Mouse (Mus musculus) cerebellum, adult (tissue): ENCODE data around the gene Mcm10.

Experiments
- ATAC-seq: cut with Nextera tagmentation; 2 replicates; pipeline ENCODE4 v1.9.2; 2017; ENCODE audit warnings: mild to moderate bottlenecking, moderate library complexity, mixed read lengths; ENCODE audit not compliant: insufficient number of reproducible peaks, low FRiP score, low TSS enrichment

Gene Mcm10

DNA sequence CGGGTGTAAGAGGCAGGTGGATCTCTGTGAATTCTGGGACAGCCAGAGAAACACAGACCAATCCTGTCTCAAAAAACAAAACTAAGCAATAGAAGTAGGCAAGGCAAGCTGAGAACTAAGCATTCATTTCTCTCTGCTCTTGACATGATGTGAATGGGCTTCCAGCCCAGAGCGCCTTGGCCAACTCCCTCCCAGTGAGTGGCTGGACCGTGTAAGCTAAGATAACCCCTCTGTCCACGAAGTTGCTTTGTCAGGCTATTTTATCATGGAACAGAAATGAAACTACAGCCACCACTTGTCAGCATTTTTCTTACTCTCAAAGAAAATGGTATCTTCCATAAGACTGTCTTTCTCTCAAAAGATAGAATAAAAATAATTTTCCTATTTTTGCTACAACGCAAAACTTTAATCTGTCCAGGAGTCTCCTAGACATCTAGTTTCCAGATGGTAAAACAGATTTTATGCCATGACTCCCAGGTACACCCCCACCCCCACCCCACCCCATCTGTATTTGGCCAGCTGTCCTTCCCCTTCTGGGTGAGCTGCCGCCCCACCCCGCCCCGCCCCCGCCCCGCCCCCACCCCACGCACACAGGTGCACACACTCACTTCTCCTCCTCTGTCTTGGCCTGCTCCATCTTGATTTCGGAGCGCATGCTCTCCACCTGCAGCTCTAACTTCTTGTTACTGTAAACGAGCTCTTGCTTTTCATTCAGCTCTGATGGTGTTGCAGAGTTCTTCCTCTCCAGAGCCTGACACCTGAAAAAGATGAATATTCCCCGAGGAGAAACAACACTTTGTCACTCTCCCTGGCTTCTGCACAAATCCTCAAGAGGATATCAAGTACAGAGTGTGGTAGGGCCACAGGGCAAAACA lies 21.2 kb upstream of the Mcm10 start:
- no peak for ATAC-seq

GRCm38 (mm10) chr2:5032665-5033064 lies 20.1 kb upstream of the Mcm10 start:
- no peak for ATAC-seq

GRCm38 (mm10) chr2:5031215-5031614 lies 18.6 kb upstream of the Mcm10 start:
- peak; percentile 80 for ATAC-seq

GRCm38 (mm10) chr2:5029808-5030207 lies 17.2 kb upstream of the Mcm10 start:
- ATAC-seq: no peak

DNA sequence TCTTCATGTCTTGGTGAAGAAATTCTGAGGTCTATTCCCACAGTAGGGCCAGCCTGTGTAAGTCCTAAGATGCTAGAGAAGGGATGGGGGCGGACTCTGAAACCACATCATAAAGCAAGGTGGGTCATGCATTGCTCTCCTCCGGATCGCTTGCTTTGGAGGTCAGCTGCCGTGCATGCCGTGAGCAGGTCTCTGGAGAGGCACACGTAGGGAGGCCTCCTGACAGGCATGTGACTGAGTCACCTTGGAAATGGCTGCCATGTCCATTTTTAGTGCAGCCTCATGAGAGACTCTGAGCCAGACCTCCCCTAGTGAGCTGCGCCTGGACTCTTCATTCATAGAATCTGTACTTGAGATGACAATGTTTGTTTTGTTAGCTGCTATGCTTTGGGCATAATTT lies 15.5 kb upstream of the Mcm10 start:
- no peak for ATAC-seq

- no peak for ATAC-seq
Measured at GRCm38 (mm10) chr2:5027057-5027456, 14.5 kb upstream of the Mcm10 start.

GRCm38 (mm10) chr2:5025162-5025733 lies 12.7 kb upstream of the Mcm10 start:
- ATAC-seq: no peak

DNA sequence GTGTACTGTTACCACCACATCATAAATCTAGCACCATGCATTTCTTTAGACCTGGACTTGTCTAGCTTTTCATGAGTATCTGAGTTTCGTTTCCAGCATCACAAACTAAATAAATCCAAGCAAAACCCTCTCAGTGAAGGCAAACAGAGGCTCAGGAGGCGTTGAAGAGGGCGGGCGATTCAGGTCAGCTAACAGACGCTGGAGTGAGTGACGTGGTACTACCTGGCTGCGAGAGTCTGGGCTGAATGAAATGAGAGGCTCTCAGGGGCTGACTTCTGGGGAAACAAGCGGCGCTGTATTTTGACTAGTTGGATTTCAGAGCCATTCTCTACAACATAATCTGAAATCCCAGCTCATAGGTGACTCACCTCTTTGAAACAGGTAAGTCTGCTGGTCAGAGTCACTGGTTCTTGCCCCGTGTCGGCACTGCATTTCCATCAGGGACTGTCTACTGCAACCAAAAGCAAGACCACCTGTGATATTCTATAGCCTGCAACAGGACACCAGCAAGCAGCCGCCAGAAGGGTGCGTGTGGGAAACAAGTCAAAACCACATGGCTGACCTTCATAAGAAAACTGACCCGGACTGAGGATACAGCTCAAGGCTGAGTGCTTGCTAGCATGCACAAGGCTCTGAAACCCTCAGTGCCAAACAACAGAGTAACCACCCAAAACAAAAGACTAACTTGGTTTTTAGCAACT lies 11.3 kb upstream of the Mcm10 start:
- no peak for ATAC-seq

GRCm38 (mm10) chr2:5023275-5023674 lies 10.7 kb upstream of the Mcm10 start:
- no peak for ATAC-seq

DNA sequence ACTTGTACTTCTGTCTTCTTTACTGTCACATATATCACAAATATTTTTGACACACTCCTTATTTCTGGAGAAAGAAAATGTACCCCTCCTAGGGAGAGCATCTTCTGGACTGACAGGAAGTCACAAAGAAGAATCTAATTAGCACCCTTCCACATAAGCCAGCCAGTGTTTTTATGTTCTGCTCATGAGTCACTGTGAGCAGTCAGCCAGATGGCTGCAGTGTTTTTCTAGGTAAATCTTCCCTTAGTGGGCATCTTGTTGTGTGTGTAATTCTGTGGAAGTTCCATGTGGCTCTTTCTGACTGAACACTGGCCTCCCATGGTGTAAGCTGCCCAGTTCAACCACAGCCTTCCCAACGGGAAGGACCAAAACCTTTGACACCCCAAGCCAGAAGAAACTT lies 7.1 kb upstream of the Mcm10 start:
- no peak for ATAC-seq

GRCm38 (mm10) chr2:5016922-5017321 lies 4.3 kb upstream of the Mcm10 start:
- no peak for ATAC-seq

- no peak for ATAC-seq
Measured at GRCm38 (mm10) chr2:5015527-5015926, 2.9 kb upstream of the Mcm10 start.

DNA sequence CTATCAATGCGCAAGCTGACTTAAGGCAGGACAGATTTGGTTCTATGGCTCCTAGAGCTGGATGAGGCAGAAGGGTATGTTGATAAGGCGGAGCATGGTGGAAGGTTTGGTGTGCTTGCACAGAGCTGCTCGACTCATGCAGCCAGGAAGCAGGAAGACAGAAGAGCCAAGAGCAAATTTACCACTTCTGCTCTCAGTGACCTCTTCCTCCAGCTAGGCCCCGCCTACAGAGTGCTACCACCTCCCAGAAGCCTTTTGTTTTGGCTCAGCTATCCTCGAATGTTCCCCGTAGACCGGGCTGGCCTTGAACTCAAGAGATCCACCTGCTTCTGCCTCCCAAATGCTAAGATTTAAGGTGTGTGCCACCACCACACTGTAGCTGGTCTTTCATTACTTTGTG lies 2.0 kb upstream of the Mcm10 start:
- ATAC-seq: no peak

- ATAC-seq: no peak
Measured at GRCm38 (mm10) chr2:5011898-5012490, 597 bp downstream of the Mcm10 start.

GRCm38 (mm10) chr2:5007107-5007506 lies 5.5 kb downstream of the Mcm10 start:
- no peak for ATAC-seq

- no peak for ATAC-seq
Measured at GRCm38 (mm10) chr2:5001266-5001665, 11.3 kb downstream of the Mcm10 start.

DNA sequence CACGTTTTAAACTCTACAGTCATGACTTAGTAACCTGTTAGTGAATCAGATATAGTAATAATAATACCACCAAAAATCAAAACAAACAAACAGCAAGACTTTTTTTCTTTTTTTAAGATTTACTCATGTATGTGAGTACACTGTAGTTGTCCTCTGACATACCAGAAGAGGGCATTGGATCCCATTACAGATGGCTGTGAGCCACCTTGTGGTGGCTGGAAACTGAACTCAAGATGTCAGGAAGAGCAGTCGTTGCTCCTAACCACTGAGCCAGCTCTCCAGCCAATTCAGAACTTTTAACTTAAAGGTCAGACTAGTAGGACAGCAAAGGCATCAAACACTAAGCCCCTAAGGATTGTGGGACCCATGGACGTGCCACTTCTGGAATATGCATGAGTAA lies 13.7 kb downstream of the Mcm10 start:
- no peak for ATAC-seq

DNA sequence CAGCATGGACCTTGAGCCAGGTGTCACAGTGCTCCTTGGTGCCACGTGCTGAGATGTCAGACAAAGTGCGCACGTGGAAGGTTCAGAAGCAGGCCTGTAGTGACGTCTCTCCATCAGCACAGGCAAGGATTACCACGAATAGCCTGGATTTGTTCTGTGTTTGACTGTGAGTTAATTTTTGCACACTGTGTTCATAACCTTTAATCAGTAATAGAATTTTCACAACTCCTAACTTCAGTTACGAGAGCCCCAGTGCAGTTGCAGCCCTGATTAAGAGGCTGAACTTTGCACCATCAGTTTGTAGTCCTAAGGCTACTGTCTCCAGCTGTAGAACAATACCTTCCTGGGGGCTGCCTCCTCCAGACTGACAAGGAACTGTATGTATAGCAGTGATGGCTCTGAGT lies 16.2 kb downstream of the Mcm10 start:
- ATAC-seq: no peak

DNA sequence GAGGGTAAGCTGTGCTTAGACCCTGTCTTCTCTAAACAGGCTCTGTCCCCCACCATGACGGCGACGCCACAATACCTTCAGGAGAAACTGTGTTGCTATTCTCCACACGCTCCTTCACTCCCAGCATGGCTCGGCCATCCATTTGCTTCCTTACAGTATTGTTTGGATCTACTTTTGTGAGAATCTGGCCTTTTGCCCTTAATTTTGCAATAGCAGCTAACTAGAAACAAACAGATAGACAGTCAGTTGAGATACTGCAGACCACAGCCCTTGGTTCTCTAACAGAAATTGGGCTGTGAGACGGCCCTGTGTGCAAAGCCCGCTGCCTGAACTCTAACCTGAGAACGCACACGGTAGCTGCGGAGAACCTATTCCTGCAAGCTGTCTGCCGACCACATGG lies 16.9 kb downstream of the Mcm10 start:
- ATAC-seq: no peak

DNA sequence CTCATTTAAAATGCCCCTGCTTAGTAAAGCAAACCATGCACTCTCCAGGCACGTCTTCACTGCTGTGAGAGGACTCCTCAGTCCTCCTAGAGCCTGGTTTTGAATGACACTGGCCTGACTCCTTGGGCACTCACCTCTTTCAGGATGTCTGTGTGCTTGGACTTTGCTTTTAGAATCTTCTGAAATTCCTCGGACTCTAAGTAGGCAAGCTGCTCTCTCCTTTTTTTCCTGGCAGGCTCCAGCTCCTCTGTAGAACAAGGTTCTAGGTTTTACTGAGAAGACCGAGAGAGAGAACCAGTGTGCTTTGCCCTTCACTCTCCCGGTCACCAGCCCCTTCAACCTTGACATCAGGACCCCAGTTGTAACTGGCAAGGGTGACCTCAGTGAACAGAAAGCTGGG lies 18.2 kb downstream of the Mcm10 start:
- ATAC-seq: no peak

DNA sequence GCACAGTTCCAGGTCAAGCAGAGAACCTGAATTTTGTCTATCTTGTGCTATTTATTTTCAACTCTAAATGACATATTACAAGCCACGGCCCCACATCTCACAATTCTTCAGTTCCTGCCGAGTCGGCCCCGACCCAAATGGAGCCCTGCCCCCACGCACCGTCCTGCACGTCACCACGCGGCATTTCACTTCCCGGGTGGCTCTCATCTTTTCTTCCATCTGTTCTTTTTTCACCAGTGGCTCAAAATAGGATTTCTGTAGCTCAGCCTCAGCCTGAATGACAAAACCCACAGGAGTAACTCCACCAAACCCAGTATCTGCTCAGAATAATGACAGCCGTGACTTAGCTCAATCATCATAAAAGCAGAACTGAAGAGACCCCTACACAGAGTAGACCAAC lies 19.0 kb downstream of the Mcm10 start:
- ATAC-seq: no peak
